Mouse (Mus musculus): ENCODE results near the gene Thumpd2. TPM values are rescaled to one million over a fixed set of nuclear protein-coding genes. Genes with fewer than 3 reads are reported as not detected.

Thumpd2 gene
- polyA plus RNA-seq, 1 experiment from 2014 or later, result 17.9 TPM

DNA sequence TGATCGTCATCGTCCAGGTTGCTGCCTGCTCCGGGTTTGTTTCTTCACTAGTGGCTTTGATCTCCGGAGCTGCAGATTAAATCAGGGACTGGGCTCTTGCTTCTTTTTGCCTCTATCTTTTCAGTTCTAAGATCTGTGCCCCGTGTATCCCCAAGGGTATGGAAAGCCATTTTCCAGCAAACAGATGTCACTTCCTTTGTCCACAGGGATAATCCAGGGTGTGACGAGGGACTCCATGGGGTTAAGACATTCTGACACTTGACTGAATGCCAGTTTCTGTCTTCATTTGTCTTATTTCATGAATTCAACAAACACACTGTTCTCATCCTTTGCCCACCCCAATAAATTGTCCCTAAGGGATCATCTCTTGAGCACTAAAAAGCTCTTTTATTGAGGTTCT, 65.9 kb downstream of the Thumpd2 start:
- no peaks in the 10 kb centered on the region for H3K27me3 ChIP-seq
- no peaks in the 10 kb centered on the region for H3K9me3 ChIP-seq
- WGBS, result 44% methylated on average over 6 of the region's 6 CpGs
- no peaks in the 10 kb centered on the region for H3K36me3 ChIP-seq
- peaks cover 3% of the 10 kb centered on the region; the same call in 1 of the 2 replicates for H3K4me1 ChIP-seq
- no peak overlapping the region for H3K4me3 ChIP-seq
- ATAC-seq (ENCODE audit: insufficient number of reproducible peaks, insufficient read depth, low FRiP score, low TSS enrichment), result no peak
- no peak overlapping the region for H3K9ac ChIP-seq
- H3K27ac ChIP-seq, result no peak overlapping the region
- H3K4me2 ChIP-seq (replicated peaks), result no peak overlapping the region

DNA sequence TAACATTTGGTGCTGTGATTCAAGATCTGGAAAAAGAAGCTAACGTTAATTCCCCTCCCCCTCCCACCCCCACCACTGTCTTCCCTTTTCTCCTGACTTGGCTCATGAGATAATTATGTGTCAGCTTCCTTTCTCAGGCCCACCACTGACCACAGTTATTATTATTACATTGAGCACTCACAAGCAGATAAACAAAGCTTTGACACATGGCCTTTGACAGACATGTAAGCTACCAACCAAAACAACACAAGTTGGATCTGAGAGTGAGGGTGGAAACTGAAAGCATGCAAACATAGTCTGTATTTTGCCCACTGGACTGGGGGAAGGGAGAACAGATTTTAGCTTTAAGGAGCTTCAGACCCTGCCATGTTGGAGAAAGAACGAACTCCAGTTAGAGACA, 67.7 kb downstream of the Thumpd2 start:
- no peaks in the 10 kb centered on the region for H3K9me3 ChIP-seq
- no peak overlapping the region for H3K9ac ChIP-seq
- no peak overlapping the region for H3K4me2 ChIP-seq (replicated peaks)
- peaks cover 3% of the 10 kb centered on the region; the same call in 1 of the 2 replicates for H3K4me1 ChIP-seq
- H3K27me3 ChIP-seq, result no peaks in the 10 kb centered on the region
- H3K36me3 ChIP-seq, result no peaks in the 10 kb centered on the region
- no peak overlapping the region for H3K4me3 ChIP-seq
- 78% methylated on average over 2 of the region's 2 CpGs for WGBS
- ATAC-seq (ENCODE audit: insufficient number of reproducible peaks, insufficient read depth, low FRiP score, low TSS enrichment), result no peak
- no peak overlapping the region for H3K27ac ChIP-seq

DNA sequence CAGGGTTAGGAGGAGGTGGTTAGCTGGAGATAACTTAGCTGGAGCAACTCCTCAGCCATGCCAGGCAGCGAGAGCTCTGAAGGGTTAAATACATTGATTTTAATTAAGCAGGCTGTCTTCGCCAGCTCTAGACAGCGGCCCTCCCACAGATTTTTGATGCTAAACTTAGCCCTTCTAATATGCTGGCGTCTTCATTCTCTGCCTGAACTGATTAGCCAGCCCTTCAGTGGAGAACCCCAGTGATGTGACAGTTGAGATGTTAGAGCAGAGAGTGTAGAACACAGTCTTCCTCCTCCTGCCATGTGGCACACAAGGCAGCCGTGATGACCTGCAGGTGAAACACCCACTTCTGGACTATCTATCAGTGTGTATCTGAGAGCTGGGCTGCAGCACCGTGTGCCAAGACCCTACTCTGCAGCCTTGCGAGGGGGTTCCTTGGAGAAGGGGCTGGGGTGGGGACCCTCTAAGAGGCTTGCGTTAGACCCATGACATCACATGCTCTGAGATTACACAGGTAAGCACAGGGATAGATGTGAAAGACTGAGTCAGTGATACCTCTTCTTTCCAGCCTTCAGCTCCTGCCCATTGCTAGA, 73.3 kb downstream of the Thumpd2 start:
- Histone ChIP-seq H3K9me3 (no peaks in the 10 kb centered on the region), H3K27me3 (no peaks in the 10 kb centered on the region), H3K4me3 (no peak overlapping the region), H3K4me1 (no peaks in the 10 kb centered on the region), H3K27ac (no peak overlapping the region), H3K9ac (no peak overlapping the region), H3K4me2 (replicated peaks) (no peak overlapping the region), H3K36me3 (no peaks in the 10 kb centered on the region)
- ATAC-seq (ENCODE audit: insufficient number of reproducible peaks, insufficient read depth, low FRiP score, low TSS enrichment), result no peak
- 82% methylated on average over 8 of the region's 8 CpGs for WGBS

GRCm38 (mm10) chr17:80982976-80983375, 81.9 kb downstream of the Thumpd2 start:
- Histone ChIP-seq H3K27ac (no peak overlapping the region), H3K36me3 (no peaks in the 10 kb centered on the region), H3K4me3 (no peak overlapping the region), H3K4me2 (replicated peaks) (no peak overlapping the region), H3K9me3 (no peaks in the 10 kb centered on the region), H3K27me3 (no peaks in the 10 kb centered on the region), H3K9ac (no peak overlapping the region), H3K4me1 (peaks cover 11% of the 10 kb centered on the region)
- ATAC-seq (ENCODE audit: insufficient number of reproducible peaks, insufficient read depth, low FRiP score, low TSS enrichment), result no peak
- 71% methylated on average over 10 of the region's 10 CpGs for WGBS

DNA sequence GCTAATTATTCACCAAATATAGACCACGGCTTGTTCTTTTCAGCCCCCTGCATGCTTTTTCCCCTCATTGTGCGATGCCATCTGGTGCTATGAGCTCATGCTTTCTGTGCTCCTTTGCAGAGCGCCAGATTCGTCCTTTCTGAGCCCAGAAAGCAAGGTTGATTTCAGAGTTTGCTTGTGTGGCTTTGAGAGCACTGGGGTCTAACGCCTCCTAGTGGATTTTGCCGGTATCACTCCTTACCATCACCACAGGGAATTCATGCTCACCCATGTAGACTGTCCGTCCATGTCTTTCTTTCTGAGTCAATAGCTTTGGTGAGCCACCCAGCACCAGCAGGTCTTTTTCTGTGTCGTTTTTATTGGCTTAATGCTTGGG, 82.5 kb downstream of the Thumpd2 start:
- ATAC-seq (ENCODE audit: insufficient number of reproducible peaks, insufficient read depth, low FRiP score, low TSS enrichment), result 0 out of 2 replicates have a peak, but pooled peaks have one; percentile 52
- 11% methylated on average over 8 of the region's 8 CpGs for WGBS
- no peak overlapping the region for H3K27ac ChIP-seq

DNA sequence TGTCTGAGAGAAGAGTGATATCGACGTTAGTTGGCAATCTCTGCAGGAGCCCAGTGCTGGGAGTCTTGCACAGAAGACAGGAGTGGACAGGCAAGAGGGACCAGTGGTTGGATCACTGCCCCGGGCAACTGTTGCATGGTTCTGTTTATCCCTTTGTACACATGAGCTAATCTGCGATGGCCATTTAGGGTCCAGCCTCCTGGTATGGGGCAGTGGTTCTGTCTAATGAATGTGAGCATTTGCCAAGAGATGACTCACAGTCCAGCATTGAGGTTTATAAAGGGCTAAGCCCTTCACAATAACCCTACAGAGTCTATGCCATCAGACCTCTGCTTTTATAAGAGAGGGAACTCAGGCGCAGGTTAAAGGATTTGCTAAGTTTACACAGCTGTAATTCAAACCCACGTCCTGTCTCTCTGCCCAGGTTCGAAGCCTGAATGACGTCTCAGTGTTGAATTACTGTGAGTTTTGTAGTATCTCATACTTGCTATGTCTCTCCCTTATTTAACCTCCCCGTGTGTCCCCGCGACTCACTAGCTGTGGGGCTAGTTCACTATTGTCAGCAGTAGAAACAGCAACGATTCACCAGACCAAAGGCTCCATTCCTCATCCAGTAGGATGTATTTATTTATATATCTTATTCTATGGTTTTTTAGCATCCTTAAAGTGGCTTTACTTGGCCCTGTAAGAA, 83.0 kb downstream of the Thumpd2 start:
- H3K4me2 ChIP-seq (replicated peaks), result no peak overlapping the region
- H3K9me3 ChIP-seq, result no peaks in the 10 kb centered on the region
- H3K9ac ChIP-seq, result no peak overlapping the region
- no peaks in the 10 kb centered on the region for H3K36me3 ChIP-seq
- H3K4me3 ChIP-seq, result no peak overlapping the region
- ATAC-seq (ENCODE audit: insufficient number of reproducible peaks, insufficient read depth, low FRiP score, low TSS enrichment), result no peak
- 59% methylated on average over 12 of the region's 12 CpGs for WGBS
- H3K27ac ChIP-seq, result no peak overlapping the region
- peaks cover 11% of the 10 kb centered on the region for H3K4me1 ChIP-seq
- H3K27me3 ChIP-seq, result no peaks in the 10 kb centered on the region

More for the DNA sequence above, 82.5 kb downstream of the Thumpd2 start:
- no peaks in the 10 kb centered on the region for H3K27me3 ChIP-seq
- H3K9ac ChIP-seq, result no peak overlapping the region
- H3K36me3 ChIP-seq, result no peaks in the 10 kb centered on the region
- H3K4me3 ChIP-seq, result no peak overlapping the region
- H3K4me1 ChIP-seq, result peaks cover 11% of the 10 kb centered on the region
- H3K4me2 ChIP-seq (replicated peaks), result no peak overlapping the region
- no peaks in the 10 kb centered on the region for H3K9me3 ChIP-seq

- H3K4me1 ChIP-seq, result peaks cover 11% of the 10 kb centered on the region
- no peak overlapping the region for H3K4me2 ChIP-seq (replicated peaks)
- no peak overlapping the region for H3K9ac ChIP-seq
- H3K27ac ChIP-seq, result no peak overlapping the region
- no peaks in the 10 kb centered on the region for H3K36me3 ChIP-seq
- no peaks in the 10 kb centered on the region for H3K27me3 ChIP-seq
- 41% methylated on average over 10 of the region's 10 CpGs for WGBS
- H3K9me3 ChIP-seq, result no peaks in the 10 kb centered on the region
- no peak for ATAC-seq (ENCODE audit: insufficient number of reproducible peaks, insufficient read depth, low FRiP score, low TSS enrichment)
- H3K4me3 ChIP-seq, result no peak overlapping the region
Observed at GRCm38 (mm10) chr17:80980096-80980495, 84.8 kb downstream of the Thumpd2 start.

GRCm38 (mm10) chr17:80977245-80977644, 87.6 kb downstream of the Thumpd2 start:
- WGBS, result 82% methylated on average over 5 of the region's 5 CpGs
- Histone ChIP-seq H3K9ac (no peak overlapping the region), H3K4me1 (peaks cover 6% of the 10 kb centered on the region), H3K9me3 (no peaks in the 10 kb centered on the region), H3K27ac (no peak overlapping the region), H3K36me3 (no peaks in the 10 kb centered on the region), H3K4me3 (no peak overlapping the region), H3K27me3 (no peaks in the 10 kb centered on the region), H3K4me2 (replicated peaks) (no peak overlapping the region)
- no peak for ATAC-seq (ENCODE audit: insufficient number of reproducible peaks, insufficient read depth, low FRiP score, low TSS enrichment)

Other genes with a start within 250 kb of the Thumpd2 start
- 5.8 and 7.5 TPM in 2 replicates for gene Tmem178, start 120.5 kb downstream of the Thumpd2 start, polyA plus RNA-seq (2016; fragmentation: Nextera tagmentation; extraction: Ambion mirVana)

All from embryonic facial prominence, embryonic 12.5 days (tissue).